Mouse (Mus musculus) small intestine, adult 2 months (tissue): ENCODE measurements at regions not wholly inside any gene's neighbourhood (a gene's known extent, or its start where the extent isn't known, plus 50 kb on each side); places are given as distances from the start of the nearest gene placed in this dataset.

Experiments
- CTCF ChIP-seq: fragments of 200-500 bp; IDR thresholded peaks from 2 replicates; pipeline ENCODE4 v1.5.1; 2012; ENCODE audit warnings: low read depth, mild to moderate bottlenecking, control low read depth, inconsistent platforms, low read length, moderate library complexity, mixed read lengths; ENCODE audit not compliant: insufficient replicate concordance, insufficient read length; ENCODE audit errors: extremely low read depth
- POLR2A ChIP-seq: fragments of 200-500 bp; IDR thresholded peaks from 2 replicates; pipeline ENCODE4 v1.6.1; 2012; ENCODE audit warnings: low read depth, mild to moderate bottlenecking, control low read depth, inconsistent platforms, low read length, moderate library complexity

DNA sequence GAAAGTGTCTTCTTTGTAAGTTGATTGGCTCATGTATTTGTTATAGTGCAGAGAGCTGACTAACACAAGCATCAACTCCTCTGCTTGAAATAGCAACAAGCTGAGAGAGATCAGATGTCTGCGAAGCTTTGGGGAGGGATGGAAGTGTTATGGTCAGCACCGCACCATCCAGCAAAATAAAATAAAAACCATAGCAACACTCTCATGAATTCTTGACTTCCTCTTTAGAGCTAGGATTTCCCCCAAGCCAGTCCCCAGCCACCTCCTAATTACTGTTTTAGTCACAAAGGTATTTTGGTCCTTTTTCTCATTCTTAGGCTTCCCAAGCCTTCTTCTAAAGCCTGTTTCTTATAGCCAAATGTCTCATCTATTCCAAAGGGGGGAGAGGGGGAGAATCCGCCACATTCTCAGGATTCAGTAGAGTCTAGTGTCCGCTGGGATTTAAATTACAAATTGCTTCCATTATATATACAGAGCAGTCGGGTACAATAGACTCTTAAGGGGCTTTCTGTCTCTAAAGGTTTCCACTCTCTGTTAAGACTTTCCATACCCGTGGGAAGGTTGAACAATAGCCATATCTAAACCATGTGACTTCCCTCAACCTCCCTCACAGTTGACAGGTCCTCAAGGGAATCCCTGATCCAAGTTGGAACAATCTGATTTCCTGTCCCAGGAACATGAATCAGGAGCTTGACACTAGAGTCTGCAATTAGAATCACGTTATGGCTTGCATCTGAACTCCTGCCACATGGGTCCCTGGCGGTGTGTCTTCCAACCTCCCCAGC, 386.7 kb downstream of the Rapgef2 start:
- TF ChIP-seq CTCF (no peak), POLR2A (no peak)
